Mouse (Mus musculus) hindbrain, embryonic 16.5 days (tissue): Measurements from ENCODE around the gene Krtap3-3. TPM values are rescaled to one million over a fixed set of nuclear protein-coding genes. Genes with fewer than 3 reads are reported as not detected.
"Not testable (repeated sequence)": the region's sequence is repeated elsewhere in the genome, so short reads cannot be mapped to it uniquely, and the experiment has no call there.

Source experiments
- ATAC-seq: fragments of 200-750 bp; cut with Nextera tagmentation; 2 replicates; pipeline ENCODE4 v1.8.0; 2017; ENCODE audit warnings: moderate TSS enrichment, moderate library complexity
- H3K27ac ChIP-seq: fragments of 300-500 bp; sonication (generic); 2 replicates; pipeline ENCODE4 v1.5.1; 2014; ENCODE audit warnings: low read depth, mild to moderate bottlenecking, control low read depth, low read length, moderate library complexity
- H3K27me3 ChIP-seq: fragments of 300-500 bp; sonication (generic); replicated peaks from 2 replicates; pipeline ENCODE4 v1.6.1; 2014; ENCODE audit warnings: low read length; ENCODE audit not compliant: control insufficient read depth, insufficient read depth
- H3K36me3 ChIP-seq: fragments of 300-500 bp; sonication (generic); 2 replicates; pipeline ENCODE4 v1.6.1; 2014; ENCODE audit warnings: mild to moderate bottlenecking, low read length, moderate library complexity, mixed read lengths; ENCODE audit not compliant: control insufficient read depth, insufficient read depth
- H3K4me1 ChIP-seq: fragments of 300-500 bp; sonication (generic); 2 replicates; pipeline ENCODE4 v1.6.1; 2014; ENCODE audit warnings: low read depth, low read length; ENCODE audit not compliant: control insufficient read depth, insufficient read depth
- H3K4me2 ChIP-seq: fragments of 300-500 bp; sonication (generic); 2 replicates; pipeline ENCODE4 v1.6.1; 2014; ENCODE audit warnings: mild to moderate bottlenecking, low read length, control low read depth, moderate library complexity
- H3K4me3 ChIP-seq: fragments of 300-500 bp; sonication (generic); 2 replicates; pipeline ENCODE4 v1.5.1; 2014; ENCODE audit warnings: mild to moderate bottlenecking, low read length, control low read depth, moderate library complexity
- H3K9ac ChIP-seq: fragments of 300-500 bp; sonication (generic); 2 replicates; pipeline ENCODE4 v1.6.1; 2014; ENCODE audit warnings: low read depth, mild to moderate bottlenecking, control low read depth, low read length, moderate library complexity
- H3K9me3 ChIP-seq: fragments of 300-500 bp; sonication (generic); 2 replicates; pipeline ENCODE4 v1.6.1; 2014; ENCODE audit warnings: mild to moderate bottlenecking, low read length, moderate library complexity; ENCODE audit not compliant: control insufficient read depth
- WGBS: fragments of 180-500 bp; shearing (Covaris S2); extraction: QIAGEN DNeasy Blood & Tissue Kit; methylation state at CpG from one replicate; pipeline ENCODE4 v1.1.7; 2014; 5-methylcytosine and 5-hydroxymethylcytosine counted together
- polyA plus RNA-seq: library from polyadenylated mRNA; unstranded; fragments of >200 nt; fragmentation: Nextera tagmentation; extraction: Ambion mirVana; gene quantifications from 2 replicates; pipeline ENCODE4 v1.2.1, GENCODE M21; 2015

Krtap3-3 gene
- polyA plus RNA-seq, result not detected in 2 replicates

- Histone ChIP-seq H3K4me3 (no peak within 1 kb of the TSS), H3K9ac (no peak within 1 kb of the TSS), H3K27me3 (no peaks in the 10 kb centered on the region), H3K9me3 (no peaks in the 10 kb centered on the region), H3K4me2 (no peak within 1 kb of the TSS), H3K36me3 (no peaks in the 10 kb centered on the region), H3K4me1 (no peaks in the 10 kb centered on the region), H3K27ac (no peak within 1 kb of the TSS)
- 74% methylated on average over 4 of the region's 4 CpGs for WGBS
- no peak for ATAC-seq
Measured at GRCm38 (mm10) chr11:99550765-99551164, at the start of gene Krtap3-3. Krtap3-3 (minus strand) TSS chr11:99550865.

- 76% methylated on average over 6 of the region's 6 CpGs for WGBS
- H3K4me2 ChIP-seq, H3K4me3 ChIP-seq, ATAC-seq, H3K27me3 ChIP-seq, H3K27ac ChIP-seq, H3K9me3 ChIP-seq, H3K9ac ChIP-seq, H3K36me3 ChIP-seq, H3K4me1 ChIP-seq: not testable (repeated sequence)
Measured at GRCm38 (mm10) chr11:99597742-99598141, 47.1 kb upstream of the Krtap3-3 start, which contains the start of gene Krtap9-3. Krtap9-3 (minus strand) TSS chr11:99598105.

- ATAC-seq, result no peak
- H3K36me3 ChIP-seq, result no peaks in the 10 kb centered on the region
- H3K4me3 ChIP-seq, result no peak within 1 kb of the TSS
- WGBS, result 89% methylated on average over 6 of the region's 6 CpGs
- H3K27ac ChIP-seq, result no peak within 1 kb of the TSS
- H3K4me2 ChIP-seq, result no peak within 1 kb of the TSS
- no peaks in the 10 kb centered on the region for H3K9me3 ChIP-seq
- H3K9ac ChIP-seq, result no peak within 1 kb of the TSS
- H3K27me3 ChIP-seq, result no peaks in the 10 kb centered on the region
- no peaks in the 10 kb centered on the region for H3K4me1 ChIP-seq
Measured at GRCm38 (mm10) chr11:99590981-99591380, 40.3 kb upstream of the Krtap3-3 start, which contains the start of gene Krtap1-3. Krtap1-3 (minus strand) TSS chr11:99591339.

GRCm38 (mm10) chr11:99585096-99585495 lies 34.4 kb upstream of the Krtap3-3 start:
- no peak overlapping the region for H3K4me3 ChIP-seq
- no peak overlapping the region for H3K9ac ChIP-seq
- WGBS, result 89% methylated on average over 7 of the region's 7 CpGs
- H3K27me3 ChIP-seq, result no peaks in the 10 kb centered on the region
- H3K4me1 ChIP-seq, result no peaks in the 10 kb centered on the region
- ATAC-seq, result no peak
- H3K36me3 ChIP-seq, result no peaks in the 10 kb centered on the region
- no peaks in the 10 kb centered on the region for H3K9me3 ChIP-seq
- H3K4me2 ChIP-seq, result no peak overlapping the region
- no peak overlapping the region for H3K27ac ChIP-seq

- H3K9ac ChIP-seq, result no peak within 1 kb of the TSS
- WGBS, result 92% methylated on average over 5 of the region's 5 CpGs
- H3K27me3 ChIP-seq, result no peaks in the 10 kb centered on the region
- no peaks in the 10 kb centered on the region for H3K9me3 ChIP-seq
- H3K27ac ChIP-seq, result no peak within 1 kb of the TSS
- no peak for ATAC-seq
- no peaks in the 10 kb centered on the region for H3K36me3 ChIP-seq
- no peaks in the 10 kb centered on the region for H3K4me1 ChIP-seq
- no peak within 1 kb of the TSS for H3K4me3 ChIP-seq
- H3K4me2 ChIP-seq, result no peak within 1 kb of the TSS
Measured at GRCm38 (mm10) chr11:99583245-99583704, 32.6 kb upstream of the Krtap3-3 start, which contains the start of gene Krtap1-4. Krtap1-4 (minus strand) TSS chr11:99583654.

- WGBS, result 91% methylated on average over 6 of the region's 6 CpGs
- Histone ChIP-seq H3K9ac (no peak overlapping the region), H3K27ac (no peak overlapping the region), H3K9me3 (no peaks in the 10 kb centered on the region), H3K27me3 (no peaks in the 10 kb centered on the region), H3K4me3 (no peak overlapping the region), H3K4me1 (no peaks in the 10 kb centered on the region), H3K36me3 (no peaks in the 10 kb centered on the region), H3K4me2 (no peak overlapping the region)
- ATAC-seq, result no peak
Measured at GRCm38 (mm10) chr11:99581564-99581963, 30.9 kb upstream of the Krtap3-3 start.

GRCm38 (mm10) chr11:99581051-99581450 lies 30.4 kb upstream of the Krtap3-3 start:
- H3K9ac ChIP-seq, result no peak overlapping the region
- 92% methylated on average over 5 of the region's 5 CpGs for WGBS
- no peak overlapping the region for H3K4me2 ChIP-seq
- no peaks in the 10 kb centered on the region for H3K36me3 ChIP-seq
- ATAC-seq, result no peak
- H3K27me3 ChIP-seq, result no peaks in the 10 kb centered on the region
- H3K4me1 ChIP-seq, result no peaks in the 10 kb centered on the region
- no peak overlapping the region for H3K27ac ChIP-seq
- no peaks in the 10 kb centered on the region for H3K9me3 ChIP-seq
- no peak overlapping the region for H3K4me3 ChIP-seq

GRCm38 (mm10) chr11:99580636-99581035 lies 30.0 kb upstream of the Krtap3-3 start, which contains the start of gene Krtap1-5:
Krtap1-5 (minus strand) TSS chr11:99581016.
- Histone ChIP-seq H3K27me3 (no peaks in the 10 kb centered on the region), H3K4me2 (no peak within 1 kb of the TSS), H3K4me3 (no peak within 1 kb of the TSS), H3K9ac (no peak within 1 kb of the TSS), H3K9me3 (no peaks in the 10 kb centered on the region), H3K4me1 (no peaks in the 10 kb centered on the region), H3K36me3 (no peaks in the 10 kb centered on the region), H3K27ac (no peak within 1 kb of the TSS)
- 86% methylated on average over 6 of the region's 6 CpGs for WGBS
- no peak for ATAC-seq

- WGBS, result 2% methylated on average over 7 of the region's 7 CpGs
- peak overlapping the region; percentile 50 for H3K4me2 ChIP-seq
- no peak overlapping the region for H3K27ac ChIP-seq
- H3K27me3 ChIP-seq, result no peaks in the 10 kb centered on the region
- H3K4me1 ChIP-seq, result no peaks in the 10 kb centered on the region
- peak; percentile 72; the same call in 1 of the 2 replicates for ATAC-seq
- 0 out of 2 replicates have a peak overlapping the region, but pooled peaks have one; percentile 38 for H3K9ac ChIP-seq
- H3K36me3 ChIP-seq, result no peaks in the 10 kb centered on the region
- H3K9me3 ChIP-seq, result no peaks in the 10 kb centered on the region
- peak overlapping the region; percentile 13; the same call in 1 of the 2 replicates for H3K4me3 ChIP-seq
Measured at GRCm38 (mm10) chr11:99574106-99574505, 23.4 kb upstream of the Krtap3-3 start.
